Mouse (Mus musculus): ENCODE results near the gene Csrnp2.

Csrnp2 gene

GRCm38 (mm10) chr15:100460942-100461341, 34.3 kb downstream of the Csrnp2 start:
- ChIA-PET CTCF (interaction anchor here (0.5 to 2.2 kb wide), 26 partner anchors 9 to 776 kb away, joined by 3 to 11 read pairs (median 4); partner anchors contain the start of genes Dazap2 (in 1 of the 4) and Dip2b (in 1 of the 4)), POLR2A (interaction anchor here in 3 of 4 experiments (0.6 to 4.5 kb wide), 25 partner anchors 9 to 563 kb away, joined by 3 to 17 read pairs (median 3); partner anchors contain the start of genes Dazap2 (in 1 of the 3), Gm5475 (in 1 of the 3) and Smagp (in 1 of the 3))

DNA sequence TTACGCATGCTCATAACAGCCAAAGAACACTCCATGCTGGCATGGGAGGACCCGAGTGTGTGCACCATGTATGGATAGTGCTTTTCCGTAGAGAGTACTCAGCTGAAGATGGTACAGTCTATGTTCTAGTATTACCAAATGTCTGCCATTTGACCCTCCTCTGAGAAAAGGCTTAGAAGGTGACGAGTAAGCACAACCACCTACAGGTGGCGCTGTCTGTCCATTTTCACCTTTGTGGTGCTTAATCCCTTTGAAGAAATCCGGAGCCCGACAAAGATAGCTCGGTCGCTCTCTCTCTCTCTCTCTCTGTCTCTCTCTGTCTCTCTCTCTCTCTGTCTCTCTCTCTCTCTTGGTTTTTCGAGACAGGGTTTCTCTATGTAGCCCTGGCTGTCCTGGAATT, 37.2 kb downstream of the Csrnp2 start:
- CTCF ChIA-PET = interaction anchor here (0.5 to 2.8 kb wide), 83 partner anchors 9 to 1944 kb away, joined by 3 to 30 read pairs (median 4); partner anchors contain the start of genes Dazap2 (in 2 of the 4), Dip2b (in 1 of the 4), Gm5475 (in 1 of the 4) and Mettl7a3 (in 1 of the 4)
- POLR2A ChIA-PET = interaction anchor here in 3 of 4 experiments (0.6 to 1.3 kb wide), 9 partner anchors 11 to 179 kb away, joined by 3 to 6 read pairs (median 3); partner anchors contain the start of genes Csrnp2 (in 1 of the 3), Dazap2 (in 1 of the 3) and Smagp (in 1 of the 3)

DNA sequence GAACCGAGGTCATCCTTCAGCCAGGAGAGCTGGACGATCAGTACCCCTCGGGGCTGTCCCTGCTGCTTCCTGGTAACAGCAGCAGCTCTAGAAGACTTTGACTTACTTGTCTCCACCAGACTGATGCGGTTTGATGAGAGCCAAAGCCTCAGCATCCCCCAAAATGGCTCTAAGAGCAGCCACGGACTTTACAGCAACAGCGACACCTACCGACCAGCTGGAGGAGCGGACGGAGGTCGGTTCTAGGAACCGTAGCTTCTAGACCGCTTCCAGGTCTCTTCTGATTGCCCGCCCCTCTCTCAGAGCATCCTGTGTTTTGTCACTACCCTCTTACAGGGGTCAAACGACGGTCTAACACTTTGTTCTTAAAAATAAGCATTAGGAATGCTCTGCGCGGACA, 37.9 kb downstream of the Csrnp2 start:
- ChIA-PET CTCF (interaction anchor here (0.5 to 2.8 kb wide), 89 partner anchors 8 to 1944 kb away, joined by 3 to 30 read pairs (median 4); partner anchors contain the start of genes Dip2b (in 2 of the 4), Pou6f1 (in 2 of the 4), Acvr1b (in 1 of the 4) and Dazap2 (in 1 of the 4)), POLR2A (interaction anchor here in 3 of 4 experiments (0.7 to 1.3 kb wide), 7 partner anchors 11 to 164 kb away, joined by 3 to 4 read pairs (median 3); no protein-coding TSS in a partner anchor)

GRCm38 (mm10) chr15:100456356-100456991, 38.8 kb downstream of the Csrnp2 start:
- CTCF ChIA-PET = interaction anchor here (0.5 to 2.8 kb wide), 43 partner anchors 7 to 1943 kb away, joined by 3 to 30 read pairs (median 4); partner anchors contain the start of genes Dip2b (in 2 of the 4), Pou6f1 (in 2 of the 4) and Slc11a2 (in 1 of the 4)
- POLR2A ChIA-PET = interaction anchor here in 3 of 4 experiments (0.6 to 1.3 kb wide), 7 partner anchors 11 to 458 kb away, joined by 3 to 4 read pairs (median 3); no protein-coding TSS in a partner anchor

DNA sequence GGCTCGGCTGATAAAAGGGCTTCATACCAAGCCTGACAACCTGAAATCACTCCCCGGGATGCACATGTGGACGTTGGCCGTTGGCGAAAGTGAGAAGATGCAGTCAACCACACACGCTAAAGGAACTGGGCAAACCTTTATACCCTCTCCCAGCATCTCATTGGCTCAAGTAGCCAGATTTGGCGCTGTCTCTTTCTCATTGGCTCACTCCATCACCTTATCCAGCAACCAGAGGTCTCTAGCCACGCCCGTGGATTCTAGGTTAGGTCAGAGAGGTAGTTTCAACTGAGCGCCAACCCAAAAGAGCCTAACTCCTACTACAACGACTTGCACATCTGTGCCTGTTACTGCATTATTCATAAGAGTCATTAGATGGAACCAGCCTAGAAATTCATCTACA, 42.8 kb downstream of the Csrnp2 start:
- POLR2A ChIA-PET = interaction anchor here in 3 of 4 experiments (0.6 to 2.3 kb wide), 8 partner anchors 9 to 794 kb away, joined by 3 to 17 read pairs (median 4); partner anchors contain the start of genes Gm5475 (in 1 of the 3) and Pou6f1 (in 1 of the 3)
- CTCF ChIA-PET = interaction anchor here in 3 of 4 experiments (0.7 to 2.3 kb wide), 5 partner anchors 16 to 446 kb away, joined by 3 to 9 read pairs (median 3); partner anchors contain the start of genes Gm5475 (in 1 of the 3) and Slc11a2 (in 1 of the 3)

DNA sequence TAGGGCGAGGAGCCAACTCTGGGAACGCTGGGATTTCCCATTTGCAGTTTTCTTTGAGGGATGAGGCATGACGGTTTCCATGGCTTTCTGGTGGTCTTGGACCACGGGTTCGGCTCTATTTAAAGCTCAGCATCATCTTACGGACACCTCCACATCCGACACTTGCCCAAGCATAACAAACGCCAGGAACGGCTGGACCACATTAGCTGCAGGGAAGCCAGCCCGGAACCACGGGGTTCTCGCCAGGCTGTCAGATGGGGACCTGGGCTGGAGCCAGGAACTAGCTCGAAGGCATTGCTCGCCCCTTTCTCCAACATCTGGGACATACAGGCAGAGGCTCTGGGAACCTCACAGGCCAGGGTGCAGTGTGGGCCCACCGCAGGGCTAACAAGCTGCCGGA, 44.0 kb downstream of the Csrnp2 start:
- ChIA-PET CTCF (interaction anchor here (0.5 to 2.3 kb wide), 17 partner anchors 10 to 479 kb away, joined by 3 to 9 read pairs (median 3); partner anchors contain the start of genes Gm5475 (in 1 of the 4) and Slc11a2 (in 1 of the 4)), POLR2A (interaction anchor here in 2 of 4 experiments (0.6 to 2.3 kb wide), 23 partner anchors 8 to 250 kb away, joined by 3 to 17 read pairs (median 3); partner anchors contain the start of genes Gm5475 (in 1 of the 2) and Pou6f1 (in 1 of the 2))

- CTCF ChIA-PET = interaction anchor here in 3 of 4 experiments (0.7 to 1.5 kb wide), 5 partner anchors 8 to 12 kb away, joined by 3 to 9 read pairs (median 6); no protein-coding TSS in a partner anchor
Measured at GRCm38 (mm10) chr15:100449495-100449894, 45.8 kb downstream of the Csrnp2 start.

GRCm38 (mm10) chr15:100448572-100448971, 46.7 kb downstream of the Csrnp2 start:
- CTCF ChIA-PET = interaction anchor here (0.6 to 1.5 kb wide), 10 partner anchors 9 to 264 kb away, joined by 3 to 9 read pairs (median 4); no protein-coding TSS in a partner anchor
- POLR2A ChIA-PET = interaction anchor here in 2 of 4 experiments (1.1 to 1.7 kb wide), 4 partner anchors 12 to 50 kb away, joined by 3 to 5 read pairs (median 4); no protein-coding TSS in a partner anchor

More at GRCm38 (mm10) chr15:100449495-100449894, 45.8 kb downstream of the Csrnp2 start:
- POLR2A ChIA-PET = interaction anchor here in 1 of 4 experiments (1.3 to 1.4 kb wide), 2 partner anchors 11 to 51 kb away, joined by 3 to 5 read pairs; no protein-coding TSS in a partner anchor

DNA sequence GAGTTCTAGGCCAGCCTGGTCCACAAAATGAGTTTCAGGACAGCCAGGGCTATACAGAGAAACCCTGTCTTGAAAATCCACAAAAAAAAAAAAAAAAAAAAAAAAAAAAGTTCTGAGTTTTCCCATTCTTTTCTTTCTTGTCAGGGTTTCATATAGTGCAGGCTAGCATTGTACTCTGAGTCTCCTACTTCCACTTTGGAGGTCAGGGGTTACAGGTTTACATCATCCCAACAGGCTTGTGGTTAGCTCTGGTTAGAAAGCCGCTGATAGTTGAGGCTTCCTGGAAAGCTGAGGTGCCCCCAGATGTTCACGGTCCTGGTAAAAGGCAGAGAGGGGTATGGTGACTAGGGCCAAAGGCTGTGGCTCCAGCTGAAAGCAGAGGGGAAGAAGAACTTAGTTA, 48.4 kb downstream of the Csrnp2 start:
- ChIA-PET CTCF (interaction anchor here in 3 of 4 experiments (0.7 to 1.2 kb wide), 5 partner anchors 11 to 233 kb away, joined by 3 to 6 read pairs (median 3); no protein-coding TSS in a partner anchor), POLR2A (interaction anchor here in 1 of 4 experiments (0.6 kb wide), 1 partner anchor 404 kb away, joined by 5 read pairs; no protein-coding TSS in a partner anchor)

GRCm38 (mm10) chr15:100443126-100443922, 52.0 kb downstream of the Csrnp2 start:
- POLR2A ChIA-PET = interaction anchor here in 2 of 4 experiments (1.0 to 1.7 kb wide), 11 partner anchors 8 to 634 kb away, joined by 3 to 6 read pairs (median 4); partner anchors contain the start of genes Gm5475 (in 1 of the 2) and Mettl7a1 (in 1 of the 2)
- CTCF ChIA-PET = interaction anchor here (0.5 to 0.8 kb wide), 5 partner anchors 20 to 765 kb away, joined by 3 to 5 read pairs (median 3); no protein-coding TSS in a partner anchor

GRCm38 (mm10) chr15:100436518-100436917, 58.8 kb downstream of the Csrnp2 start:
- POLR2A ChIA-PET = interaction anchor here in 3 of 4 experiments (0.6 to 1.9 kb wide), 5 partner anchors 9 to 201 kb away, joined by 3 to 7 read pairs (median 6); partner anchors contain the start of gene Gm5475 (in 1 of the 3)
- CTCF ChIA-PET = interaction anchor here in 1 of 4 experiments (1.0 kb wide), 1 partner anchor 21 kb away, joined by 3 read pairs; no protein-coding TSS in a partner anchor

DNA sequence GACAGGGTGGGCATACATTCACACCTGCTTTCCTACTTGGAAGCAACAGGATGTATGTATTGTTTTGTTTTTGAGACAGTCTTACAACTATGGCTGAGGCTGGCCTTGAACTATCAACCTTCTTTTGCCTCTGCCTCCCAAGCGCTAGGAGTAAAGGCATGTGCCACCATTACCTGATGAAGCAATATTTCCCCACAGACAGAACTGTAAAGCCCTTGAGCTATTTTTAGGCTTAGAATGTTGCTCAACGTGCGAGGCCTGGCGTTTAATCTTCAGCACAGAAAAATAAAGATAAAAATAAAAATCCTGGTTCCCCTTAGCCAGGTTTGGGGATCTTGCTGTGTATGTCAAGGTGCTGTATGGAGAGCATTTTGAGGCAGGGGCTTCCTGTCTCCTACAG, 59.2 kb downstream of the Csrnp2 start:
- ChIA-PET POLR2A (interaction anchor here in 3 of 4 experiments (0.6 to 1.9 kb wide), 6 partner anchors 9 to 201 kb away, joined by 3 to 7 read pairs (median 6); partner anchors contain the start of gene Gm5475 (in 1 of the 3)), CTCF (interaction anchor here in 1 of 4 experiments (0.6 to 1.0 kb wide), 2 partner anchors 21 to 731 kb away, joined by 3 to 4 read pairs; partner anchors contain the start of gene Gm17349)

DNA sequence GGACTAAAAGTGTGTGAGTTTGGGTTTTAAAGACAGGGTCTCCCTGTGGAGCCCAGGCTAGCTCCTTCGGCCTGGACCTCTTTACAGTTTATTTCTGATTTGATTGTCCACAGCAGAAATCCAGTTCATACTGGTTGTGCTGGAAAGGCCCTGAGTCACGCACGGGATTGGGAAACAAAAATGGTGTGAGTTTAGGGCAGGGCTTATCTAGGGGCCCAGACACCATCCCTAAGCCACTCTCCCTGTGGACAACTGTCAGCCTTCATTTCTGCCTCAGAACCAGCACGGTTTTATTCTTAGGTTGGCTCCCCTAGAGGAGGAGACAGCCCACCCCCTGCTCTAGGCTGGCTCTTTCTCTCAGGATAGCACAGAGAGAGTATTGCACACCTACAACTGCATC, 62.1 kb downstream of the Csrnp2 start:
- CTCF ChIA-PET = interaction anchor here in 1 of 4 experiments (0.8 kb wide), 1 partner anchor 72 kb away, joined by 5 read pairs; no protein-coding TSS in a partner anchor
- POLR2A ChIA-PET = no interaction called here

DNA sequence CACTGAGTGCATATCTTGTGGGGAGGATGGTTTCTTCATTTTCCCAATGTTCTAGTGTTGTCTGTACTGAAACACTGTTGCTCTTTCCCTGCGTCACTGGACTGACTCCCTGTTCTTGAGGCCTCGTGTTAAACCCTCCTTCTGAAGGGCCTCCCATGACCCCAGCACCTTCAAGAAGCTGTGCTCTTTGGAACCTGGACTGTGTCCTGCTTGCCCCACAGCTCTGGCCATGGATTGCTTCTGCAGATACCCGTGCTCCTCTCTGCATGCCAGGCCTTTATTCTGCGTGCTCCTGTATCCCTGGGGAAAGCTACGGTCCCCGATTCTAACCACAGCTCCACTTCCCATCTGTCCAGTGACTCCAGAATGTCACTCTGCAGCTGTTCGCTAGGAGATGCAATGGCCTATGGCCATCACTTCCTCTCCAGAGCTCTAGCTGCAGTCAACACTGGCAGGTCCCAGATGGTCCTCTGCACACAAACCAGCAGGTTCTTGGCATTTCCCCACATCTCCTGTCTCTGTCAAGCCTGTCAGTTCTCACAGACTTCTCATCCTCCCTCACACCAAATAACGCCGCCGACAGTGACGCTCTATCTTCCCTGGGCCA, 65.2 kb downstream of the Csrnp2 start:
- ChIA-PET POLR2A (interaction anchor here in 1 of 4 experiments (1.2 kb wide), 1 partner anchor 14 kb away, joined by 5 read pairs; no protein-coding TSS in a partner anchor), CTCF (interaction anchor here in 2 of 4 experiments (0.5 to 1.2 kb wide), 2 partner anchors 27 to 893 kb away, joined by 3 to 5 read pairs; no protein-coding TSS in a partner anchor)

Measured in embryonic stem cell, embryonic (primary cell).